27 mouse cellular contexts compared by ENCODE assay signal in genomic region chr5:124485654-124486053, GRCm38 (mm10).
"Had no signal": no experiment of that assay in that cellular context is flagged by ENCODE, and none has a peak within 500 bp of the region (broad histone marks: within the 10 kb centered on the region; RNA-seq: fewer than 3 reads in every experiment).

No protein-coding gene starts in this region.

- H3K9ac ChIP-seq: heart, embryonic 12.5 days; heart, embryonic 15.5 days; hindbrain, embryonic 12.5 days; hindbrain, embryonic 13.5 days; hindbrain, embryonic 14.5 days; hindbrain, embryonic 15.5 days; intestine, embryonic 15.5 days; kidney, embryonic 15.5 days had no signal

- H3K27me3 ChIP-seq: heart, embryonic 12.5 days; heart, embryonic 15.5 days; hindbrain, embryonic 12.5 days; hindbrain, embryonic 13.5 days; hindbrain, embryonic 15.5 days; intestine, embryonic 15.5 days; kidney, embryonic 15.5 days had no signal

- ATAC-seq: hindbrain, embryonic 16.5 days; hindbrain, postnatal 0 days; inflammation-experienced regulatory T-cells, adult 6 months; intestine, embryonic 15.5 days; intestine, embryonic 16.5 days; intestine, postnatal 0 days had no signal

- H3K4me2 ChIP-seq: heart, embryonic 11.5 days; heart, embryonic 12.5 days; heart, embryonic 15.5 days; hindbrain, embryonic 12.5 days; hindbrain, embryonic 13.5 days; hindbrain, embryonic 14.5 days; hindbrain, embryonic 15.5 days; intestine, embryonic 15.5 days; kidney, embryonic 15.5 days had no signal

- H3K9me3 ChIP-seq: heart, embryonic 10.5 days; heart, embryonic 12.5 days; heart, embryonic 15.5 days; hindbrain, embryonic 10.5 days; hindbrain, embryonic 12.5 days; hindbrain, embryonic 13.5 days; hindbrain, embryonic 15.5 days; intestine, embryonic 15.5 days; kidney, embryonic 15.5 days had no signal

- DNase-seq: heart, adult 18-20 months; heart, postnatal 10 days; heart, postnatal 14 days; heart, postnatal 36 days; kidney, adult 11 months; kidney, postnatal 14 days; layer of hippocampus, adult 9-11 months; layer of hippocampus, postnatal 36 days had no signal

- H3K36me3 ChIP-seq: hindbrain, embryonic 15.5 days; intestine, embryonic 15.5 days had no signal

- H3K27ac ChIP-seq: heart, adult 2 months; heart, embryonic 10.5 days; heart, embryonic 15.5 days; hindbrain, embryonic 10.5 days; hindbrain, embryonic 12.5 days; hindbrain, embryonic 13.5 days; hindbrain, embryonic 14.5 days; hindbrain, embryonic 15.5 days; hindbrain, postnatal 0 days; intestine, embryonic 15.5 days; kidney, embryonic 15.5 days; layer of hippocampus, adult 2 months; left cerebral cortex, adult 2 months had no signal

- H3K4me3 ChIP-seq: heart, adult 2 months; heart, embryonic 10.5 days; heart, embryonic 12.5 days; heart, embryonic 15.5 days; hindbrain, embryonic 10.5 days; hindbrain, embryonic 12.5 days; hindbrain, embryonic 13.5 days; hindbrain, embryonic 15.5 days; intestine, embryonic 15.5 days; kidney, embryonic 15.5 days; layer of hippocampus, adult 2 months; left cerebral cortex, adult 2 months had no signal
